Mouse (Mus musculus): ENCODE results near the gene Gm17469.
"Not testable (repeated sequence)": the region's sequence is repeated elsewhere in the genome, so short reads cannot be mapped to it uniquely, and the experiment has no call there.

Gene Gm17469

DNA sequence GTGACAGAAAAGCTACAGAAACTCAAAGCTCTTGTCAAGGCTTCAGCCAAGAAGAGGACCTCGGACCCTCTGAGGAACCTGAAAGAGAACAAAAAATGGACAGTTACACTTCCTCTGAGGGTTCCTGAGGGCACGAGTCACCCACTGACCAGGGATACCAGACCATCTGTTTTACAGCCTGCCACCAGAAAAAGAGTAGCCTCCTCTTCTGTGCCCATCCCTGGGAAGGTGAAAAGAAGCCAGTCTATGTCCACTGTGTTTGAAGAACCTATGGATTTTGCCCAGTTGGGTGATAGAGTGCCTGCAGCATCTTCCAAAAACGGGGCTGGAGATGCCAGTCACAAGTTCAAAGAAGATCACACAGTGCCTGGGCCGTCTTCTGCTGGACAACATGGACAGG, at the start of gene Gm17469:
Gm17469 (plus strand) TSS at position 301 of the 400 bp plus-strand sequence.
- not testable (repeated sequence) for H3K9me3 ChIP-seq (ENCODE audit: low read length); H3K27me3 ChIP-seq (ENCODE audit: insufficient read depth, low read length)

More for the DNA sequence above, at the start of gene Gm17469:
- H3K4me1 ChIP-seq (replicated peaks; ENCODE audit: low read depth, low read length); H3K4me3 ChIP-seq (replicated peaks; ENCODE audit: low read length); H3K36me3 ChIP-seq (ENCODE audit: insufficient read depth, low read length): not testable (repeated sequence)
